Mouse (Mus musculus): Measurements from ENCODE around the gene Rfwd3.
"Not testable (repeated sequence)": the region's sequence is repeated elsewhere in the genome, so short reads cannot be mapped to it uniquely, and the experiment has no call there.

Rfwd3 gene

GRCm38 (mm10) chr8:111285603-111286002 lies 14.4 kb downstream of the Rfwd3 start:
- no peak for DNase-seq (ENCODE audit: low spot score)

GRCm38 (mm10) chr8:111282093-111282492 lies 17.9 kb downstream of the Rfwd3 start:
- DNase-seq (ENCODE audit: low spot score) = no peak

- DNase-seq (ENCODE audit: low spot score) = no peak
These were observed 31.7 kb downstream of the Rfwd3 start for GRCm38 (mm10) chr8:111268277-111268676.

- not testable (repeated sequence) for DNase-seq (ENCODE audit: low spot score)
These were observed 33.9 kb downstream of the Rfwd3 start for GRCm38 (mm10) chr8:111266161-111266560.

GRCm38 (mm10) chr8:111264693-111265220 lies 35.3 kb downstream of the Rfwd3 start:
- no peak for DNase-seq (ENCODE audit: low spot score)

GRCm38 (mm10) chr8:111261981-111262381 lies 38.0 kb downstream of the Rfwd3 start:
- DNase-seq (ENCODE audit: low spot score) = no peak

- no peak for DNase-seq (ENCODE audit: low spot score)
These were observed 39.8 kb downstream of the Rfwd3 start for GRCm38 (mm10) chr8:111260251-111260650.

- no peak for DNase-seq (ENCODE audit: low spot score)
These were observed 40.6 kb downstream of the Rfwd3 start for GRCm38 (mm10) chr8:111259408-111259741.

- DNase-seq (ENCODE audit: low spot score) = peak; percentile 92
These were observed 41.2 kb downstream of the Rfwd3 start, which contains the start of gene Glg1 for GRCm38 (mm10) chr8:111258631-111259407. Gene Glg1 (minus strand): TSS chr8:111259216.

- no peak for DNase-seq (ENCODE audit: low spot score)
These were observed 41.9 kb downstream of the Rfwd3 start for GRCm38 (mm10) chr8:111258010-111258630.

- DNase-seq (ENCODE audit: low spot score) = no peak
These were observed 47.4 kb downstream of the Rfwd3 start for GRCm38 (mm10) chr8:111252487-111253112.

- no peak for DNase-seq (ENCODE audit: low spot score)
These were observed 49.9 kb downstream of the Rfwd3 start for GRCm38 (mm10) chr8:111250111-111250510.

- no peak for DNase-seq (ENCODE audit: low spot score)
These were observed 51.9 kb downstream of the Rfwd3 start for GRCm38 (mm10) chr8:111248136-111248535.

- DNase-seq (ENCODE audit: low spot score) = not testable (repeated sequence)
These were observed 53.2 kb downstream of the Rfwd3 start for GRCm38 (mm10) chr8:111246864-111247263.

GRCm38 (mm10) chr8:111246287-111246830 lies 53.7 kb downstream of the Rfwd3 start:
- DNase-seq (ENCODE audit: low spot score) = no peak

GRCm38 (mm10) chr8:111237301-111237700 lies 62.7 kb downstream of the Rfwd3 start:
- no peak for DNase-seq (ENCODE audit: low spot score)

- no peak for DNase-seq (ENCODE audit: low spot score)
These were observed 66.3 kb downstream of the Rfwd3 start for GRCm38 (mm10) chr8:111233730-111234129.

GRCm38 (mm10) chr8:111224153-111224552 lies 75.9 kb downstream of the Rfwd3 start:
- DNase-seq (ENCODE audit: low spot score) = no peak

All from T-cell, adult 2 months (primary cell).